Mouse (Mus musculus): Measurements from ENCODE around the gene Sdc1. TPM values are rescaled to one million over a fixed set of nuclear protein-coding genes. Genes with fewer than 3 reads are reported as not detected.

The Sdc1 gene
- polyA plus RNA-seq (2012; rRNA removed) (12.6 and 16.8 TPM in 2 replicates), polyA plus RNA-seq (2014; fragmentation: Nextera tagmentation; extraction: Ambion mirVana) (15.5 and 15.8 TPM in 2 replicates)

DNA sequence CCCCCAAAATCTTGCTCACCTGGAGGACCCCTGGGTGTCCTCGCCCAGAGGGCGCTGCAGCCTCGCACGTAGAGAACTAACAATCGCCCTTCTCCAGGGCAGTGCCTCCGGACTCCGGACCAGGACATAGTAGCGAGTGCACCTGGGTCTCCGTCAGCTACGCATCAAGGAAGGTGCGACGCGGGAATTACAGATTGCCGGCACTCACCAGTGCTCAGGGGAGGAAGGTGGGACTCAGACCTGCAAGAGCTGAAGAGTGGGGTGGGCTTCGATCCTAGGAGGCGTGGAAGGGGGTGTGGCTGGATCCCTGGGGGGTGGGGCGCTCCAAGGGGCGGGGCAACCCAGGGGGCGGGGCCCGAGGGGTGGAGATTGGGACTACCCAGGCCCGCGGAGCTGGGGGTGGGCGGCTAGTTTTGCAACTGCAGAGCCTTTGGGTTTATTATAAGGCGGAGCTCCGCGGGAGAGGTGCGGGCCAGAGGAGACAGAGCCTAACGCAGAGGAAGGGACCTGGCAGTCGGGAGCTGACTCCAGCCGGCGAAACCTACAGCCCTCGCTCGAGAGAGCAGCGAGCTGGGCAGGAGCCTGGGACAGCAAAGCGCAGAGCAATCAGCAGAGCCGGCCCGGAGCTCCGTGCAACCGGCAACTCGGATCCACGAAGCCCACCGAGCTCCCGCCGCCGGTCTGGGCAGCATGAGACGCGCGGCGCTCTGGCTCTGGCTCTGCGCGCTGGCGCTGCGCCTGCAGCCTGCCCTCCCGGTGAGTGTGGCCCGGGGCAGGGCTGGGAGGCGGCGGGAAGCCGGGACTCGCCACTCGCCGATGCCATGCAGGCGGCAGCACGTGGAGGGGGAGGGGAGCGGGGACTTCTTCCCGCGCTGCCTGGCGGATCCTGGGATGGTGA lies at the start of gene Sdc1:
Gene Sdc1 (plus strand): TSS at position 378 of the 898 bp plus-strand sequence.
- peak; percentile 74 for ATAC-seq (ENCODE audit: insufficient read depth)
- Histone ChIP-seq H3K9me3 (ENCODE audit: control insufficient read depth, low read length) (no peaks in the 10 kb centered on the region), H3K4me2 (ENCODE audit: low read depth) (peak within 1 kb of the TSS; percentile 93), H3K27ac (no peak within 1 kb of the TSS), H3K4me3 (ENCODE audit: insufficient read depth in 1 of 2, low read depth in 2 of 2, low read length in 2 of 2) (peak within 1 kb of the TSS; percentile 66 to 68), H3K4me1 (replicated peaks; ENCODE audit: control insufficient read depth in 2 of 2, insufficient read depth in 2 of 2, low read length in 1 of 2) (peaks cover 0 to 4% of the 10 kb centered on the region in 2 experiments; a peak in 3 of 4 replicates), H3K9ac (replicated peaks) (peak within 1 kb of the TSS; percentile 63), H3K27me3 (ENCODE audit: control insufficient read depth, insufficient read depth, low read length) (peaks cover 26% of the 10 kb centered on the region), H3K36me3 (replicated peaks; ENCODE audit: control insufficient read depth, insufficient read depth, low read depth) (no peaks in the 10 kb centered on the region)
- TF ChIP-seq EP300 (IDR thresholded peaks at IDR 0.05; ENCODE audit: low read depth) (no peak), CTCF (IDR thresholded peaks at IDR 0.05; ENCODE audit: low read depth) (peak; percentile 62)
- DNase-seq (ENCODE audit: low read depth in 3 of 3, low spot score in 3 of 3) = peak; percentile 31 to 35 (median 35)
- under 1% methylated on average over 67 of the region's 67 CpGs for WGBS (ENCODE audit: insufficient replicate concordance)

DNA sequence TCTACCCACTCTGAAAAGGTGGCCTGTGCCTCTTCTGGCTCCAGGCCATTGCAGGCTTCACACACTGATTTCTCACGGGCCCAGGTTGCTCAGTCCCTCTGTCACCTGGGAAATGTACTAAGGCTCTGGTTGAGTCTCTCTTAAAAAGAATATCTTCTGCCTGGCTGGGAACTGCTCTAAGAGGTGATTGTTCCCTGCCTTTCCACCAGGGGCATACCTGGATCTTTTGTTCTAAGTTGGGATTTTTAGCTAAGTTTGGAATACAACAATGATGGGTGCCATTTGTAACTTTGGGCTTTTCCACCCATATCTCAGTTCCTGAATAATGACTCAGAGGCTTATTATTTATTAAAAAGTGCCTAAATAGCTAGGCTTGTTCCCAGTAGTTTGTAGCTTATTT lies 44.2 kb upstream of the Sdc1 start:
- Histone ChIP-seq H3K4me2 (ENCODE audit: low read depth) (no peak overlapping the region), H3K36me3 (replicated peaks; ENCODE audit: control insufficient read depth, insufficient read depth, low read depth) (peaks cover 44% of the 10 kb centered on the region), H3K27ac (no peak overlapping the region), H3K9ac (replicated peaks) (no peak overlapping the region), H3K4me3 (ENCODE audit: insufficient read depth in 1 of 2, low read depth in 2 of 2, low read length in 2 of 2) (no peak overlapping the region), H3K27me3 (ENCODE audit: control insufficient read depth, insufficient read depth, low read length) (no peaks in the 10 kb centered on the region), H3K9me3 (ENCODE audit: control insufficient read depth, low read length) (no peaks in the 10 kb centered on the region), H3K4me1 (replicated peaks; ENCODE audit: control insufficient read depth in 2 of 2, insufficient read depth in 2 of 2, low read length in 1 of 2) (no peaks in the 10 kb centered on the region)
- TF ChIP-seq EP300 (IDR thresholded peaks at IDR 0.05; ENCODE audit: low read depth) (no peak), CTCF (IDR thresholded peaks at IDR 0.05; ENCODE audit: low read depth) (no peak; the same call in 1 of the 2 replicates)
- DNase-seq (ENCODE audit: low read depth in 3 of 3, low spot score in 3 of 3) (no peak), ATAC-seq (ENCODE audit: insufficient read depth) (no peak)
- WGBS (ENCODE audit: insufficient replicate concordance) = 59% methylated on average over 1 of the region's 1 CpGs

DNA sequence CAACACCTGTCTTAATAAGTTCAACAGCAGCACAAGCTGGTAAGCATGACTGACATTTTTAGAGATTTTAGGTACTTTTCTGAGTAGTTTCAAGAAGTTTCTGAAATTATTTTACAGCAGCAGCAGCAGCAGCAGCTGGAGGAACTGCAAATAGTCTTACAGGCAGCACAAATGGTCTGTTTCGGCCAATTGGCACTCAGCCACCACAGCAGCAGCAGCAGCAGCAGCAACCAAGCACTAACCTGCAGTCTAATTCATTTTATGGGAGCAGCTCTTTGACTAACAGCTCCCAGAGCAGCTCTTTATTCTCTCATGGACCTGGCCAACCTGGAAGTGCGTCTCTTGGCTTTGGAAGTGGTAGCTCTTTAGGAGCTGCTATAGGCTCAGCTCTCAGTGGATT lies 42.4 kb upstream of the Sdc1 start:
- TF ChIP-seq EP300 (IDR thresholded peaks at IDR 0.05; ENCODE audit: low read depth) = no peak
- TF ChIP-seq CTCF (IDR thresholded peaks at IDR 0.05; ENCODE audit: low read depth) = no peak
- Histone ChIP-seq H3K4me3 (ENCODE audit: insufficient read depth in 1 of 2, low read depth in 2 of 2, low read length in 2 of 2) (no peak overlapping the region), H3K4me1 (replicated peaks; ENCODE audit: control insufficient read depth in 2 of 2, insufficient read depth in 2 of 2, low read length in 1 of 2) (no peaks in the 10 kb centered on the region), H3K36me3 (replicated peaks; ENCODE audit: control insufficient read depth, insufficient read depth, low read depth) (peaks cover 41% of the 10 kb centered on the region), H3K9ac (replicated peaks) (no peak overlapping the region), H3K27ac (no peak overlapping the region), H3K27me3 (ENCODE audit: control insufficient read depth, insufficient read depth, low read length) (no peaks in the 10 kb centered on the region), H3K9me3 (ENCODE audit: control insufficient read depth, low read length) (no peaks in the 10 kb centered on the region), H3K4me2 (ENCODE audit: low read depth) (no peak overlapping the region)
- WGBS (ENCODE audit: insufficient replicate concordance) = 86% methylated on average over 2 of the region's 2 CpGs
- DNase-seq (ENCODE audit: low read depth in 3 of 3, low spot score in 3 of 3) = no peak
- ATAC-seq (ENCODE audit: insufficient read depth) = no peak

DNA sequence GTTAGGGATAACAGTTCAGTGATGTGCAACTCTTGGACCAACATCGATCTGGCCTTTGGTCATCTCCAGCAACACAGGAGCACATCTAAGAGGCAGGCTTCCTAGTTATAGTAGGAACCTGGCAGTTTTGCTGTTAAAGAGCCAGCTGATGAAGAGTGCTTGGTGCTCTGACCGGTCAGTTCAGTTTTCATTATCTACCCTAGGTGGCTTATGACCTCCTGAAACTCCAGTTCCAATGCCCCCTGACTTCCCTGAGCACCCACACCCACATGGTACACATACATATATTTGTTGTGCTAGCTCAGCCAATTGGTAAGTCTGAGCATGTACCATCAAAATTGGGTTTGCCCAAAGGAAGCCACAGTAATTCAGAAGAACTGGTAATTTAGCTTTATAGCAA lies 17.5 kb upstream of the Sdc1 start:
- Histone ChIP-seq H3K36me3 (replicated peaks; ENCODE audit: control insufficient read depth, insufficient read depth, low read depth) (peaks cover 28% of the 10 kb centered on the region), H3K9me3 (ENCODE audit: control insufficient read depth, low read length) (no peaks in the 10 kb centered on the region), H3K4me3 (ENCODE audit: insufficient read depth in 1 of 2, low read depth in 2 of 2, low read length in 2 of 2) (no peak overlapping the region), H3K9ac (replicated peaks) (no peak overlapping the region), H3K27ac (no peak overlapping the region), H3K4me1 (replicated peaks; ENCODE audit: control insufficient read depth in 2 of 2, insufficient read depth in 2 of 2, low read length in 1 of 2) (no peaks in the 10 kb centered on the region), H3K4me2 (ENCODE audit: low read depth) (no peak overlapping the region), H3K27me3 (ENCODE audit: control insufficient read depth, insufficient read depth, low read length) (no peaks in the 10 kb centered on the region)
- ATAC-seq (ENCODE audit: insufficient read depth) = no peak
- DNase-seq (ENCODE audit: low read depth in 3 of 3, low spot score in 3 of 3) = no peak
- 90% methylated on average over 2 of the region's 2 CpGs for WGBS (ENCODE audit: insufficient replicate concordance)
- TF ChIP-seq EP300 (IDR thresholded peaks at IDR 0.05; ENCODE audit: low read depth) (no peak), CTCF (IDR thresholded peaks at IDR 0.05; ENCODE audit: low read depth) (no peak)

DNA sequence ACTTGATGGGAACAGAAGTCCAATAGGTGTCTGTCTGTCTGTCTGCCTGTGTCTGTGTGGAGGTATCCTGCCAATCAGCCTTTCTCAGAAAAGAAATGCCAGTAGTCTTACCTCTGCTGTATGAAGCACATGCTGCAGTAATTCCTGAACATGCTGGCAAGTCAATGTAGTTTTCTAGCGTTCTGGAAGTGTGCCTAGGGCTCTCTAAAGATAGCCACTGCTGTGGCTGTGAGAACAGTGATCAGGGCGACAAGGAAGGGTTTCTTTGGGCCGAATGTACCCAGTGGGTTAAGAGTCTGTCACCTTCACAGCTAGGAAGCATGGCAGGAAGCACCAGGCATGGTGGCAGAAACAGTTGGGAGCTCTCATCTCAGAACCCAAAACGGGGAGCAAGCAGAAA lies 17.0 kb upstream of the Sdc1 start:
- WGBS (ENCODE audit: insufficient replicate concordance) = 72% methylated on average over 4 of the region's 4 CpGs
- Histone ChIP-seq H3K36me3 (replicated peaks; ENCODE audit: control insufficient read depth, insufficient read depth, low read depth) (peaks cover 24% of the 10 kb centered on the region), H3K9ac (replicated peaks) (no peak overlapping the region), H3K27me3 (ENCODE audit: control insufficient read depth, insufficient read depth, low read length) (no peaks in the 10 kb centered on the region), H3K27ac (no peak overlapping the region), H3K9me3 (ENCODE audit: control insufficient read depth, low read length) (no peaks in the 10 kb centered on the region), H3K4me2 (ENCODE audit: low read depth) (no peak overlapping the region), H3K4me3 (ENCODE audit: insufficient read depth in 1 of 2, low read depth in 2 of 2, low read length in 2 of 2) (no peak overlapping the region), H3K4me1 (replicated peaks; ENCODE audit: control insufficient read depth in 2 of 2, insufficient read depth in 2 of 2, low read length in 1 of 2) (no peaks in the 10 kb centered on the region)
- no peak for TF ChIP-seq CTCF (IDR thresholded peaks at IDR 0.05; ENCODE audit: low read depth)
- DNase-seq (ENCODE audit: low read depth in 3 of 3, low spot score in 3 of 3) (no peak), ATAC-seq (ENCODE audit: insufficient read depth) (no peak)
